Mouse (Mus musculus) T-helper 1 cell (primary cell): ENCODE measurements around the gene Uqcrq.

Experiments used
- in situ Hi-C: fragments of 300-600 bp; cut with MboI, MseI; formaldehyde crosslinking; loops from one replicate; pipeline ENCODE4 v1.15.1; 2025; ENCODE audit warnings: high pct_unique_total_duplicates

Uqcrq gene

DNA sequence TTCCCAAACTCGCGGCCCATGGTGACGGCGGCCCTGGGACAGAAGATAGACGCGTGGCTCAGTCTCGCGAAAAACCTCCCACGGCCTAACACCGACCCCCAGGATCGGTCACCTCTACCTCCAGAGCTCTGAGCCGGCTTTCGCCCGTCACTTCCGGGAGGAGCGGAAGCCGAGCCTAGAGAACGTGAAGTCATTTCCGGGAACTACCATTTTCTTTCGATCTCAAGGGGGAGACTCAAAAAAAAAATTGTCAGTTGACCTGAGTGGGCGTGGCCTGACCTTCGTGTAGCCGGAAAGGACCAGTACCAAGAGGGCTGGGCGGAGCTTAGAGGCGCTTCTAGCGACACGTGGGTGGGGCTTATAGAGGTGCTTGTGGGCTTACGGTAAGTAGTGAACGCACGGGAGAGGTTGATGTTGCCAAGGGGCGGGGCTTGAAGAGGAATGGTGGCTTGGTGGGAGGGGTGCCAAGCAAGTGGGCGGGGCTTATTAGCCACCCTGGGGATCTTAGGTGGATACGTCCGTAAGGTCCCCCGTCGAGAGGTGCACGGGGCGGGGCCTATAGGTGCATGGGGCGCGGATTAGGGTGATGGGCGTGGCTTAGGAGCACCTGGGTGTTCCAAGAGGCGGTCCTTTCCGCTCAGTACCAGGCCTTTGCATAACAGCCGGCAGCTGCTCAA lies at the start of gene Uqcrq, which contains the start of gene Gdf9:
Uqcrq (minus strand) TSS at position 162 of the 677 bp plus-strand sequence.
Gdf9 (plus strand) TSS at position 354 of the 677 bp plus-strand sequence.
- in situ Hi-C loops = no loop called here

DNA sequence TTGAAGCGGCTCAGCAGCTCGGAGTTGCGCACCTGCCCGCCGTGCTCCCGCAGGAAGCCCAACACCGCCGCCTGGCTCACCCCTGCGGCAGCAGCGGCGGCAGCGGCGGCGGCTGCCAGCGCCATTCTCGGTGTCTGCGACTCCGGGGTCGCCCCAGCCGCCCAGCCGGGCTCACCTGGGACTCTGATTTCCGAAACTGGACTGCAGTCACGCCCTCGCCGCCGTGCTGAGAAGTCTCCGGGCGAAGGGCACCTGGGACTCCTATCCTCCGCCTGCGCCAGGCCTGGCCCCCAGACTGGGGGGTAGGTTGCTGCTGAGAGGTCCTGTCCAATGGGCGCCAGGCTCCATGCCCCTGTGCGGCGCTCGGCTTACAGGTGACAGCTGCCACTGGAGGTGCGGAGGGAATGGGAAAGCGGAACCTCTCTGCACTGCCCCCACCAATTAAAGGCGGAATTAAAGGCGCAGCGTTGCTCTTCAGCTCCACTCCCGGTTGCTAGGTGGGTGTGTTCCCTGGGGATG lies 49.2 kb upstream of the Uqcrq start, which contains the start of the genes Gm9945 and Sowaha:
Gm9945 (plus strand) TSS at position 384 of the 519 bp plus-strand sequence.
Sowaha (minus strand) TSS at position 492 of the 519 bp plus-strand sequence.
- in situ Hi-C loops = no loop called here

DNA sequence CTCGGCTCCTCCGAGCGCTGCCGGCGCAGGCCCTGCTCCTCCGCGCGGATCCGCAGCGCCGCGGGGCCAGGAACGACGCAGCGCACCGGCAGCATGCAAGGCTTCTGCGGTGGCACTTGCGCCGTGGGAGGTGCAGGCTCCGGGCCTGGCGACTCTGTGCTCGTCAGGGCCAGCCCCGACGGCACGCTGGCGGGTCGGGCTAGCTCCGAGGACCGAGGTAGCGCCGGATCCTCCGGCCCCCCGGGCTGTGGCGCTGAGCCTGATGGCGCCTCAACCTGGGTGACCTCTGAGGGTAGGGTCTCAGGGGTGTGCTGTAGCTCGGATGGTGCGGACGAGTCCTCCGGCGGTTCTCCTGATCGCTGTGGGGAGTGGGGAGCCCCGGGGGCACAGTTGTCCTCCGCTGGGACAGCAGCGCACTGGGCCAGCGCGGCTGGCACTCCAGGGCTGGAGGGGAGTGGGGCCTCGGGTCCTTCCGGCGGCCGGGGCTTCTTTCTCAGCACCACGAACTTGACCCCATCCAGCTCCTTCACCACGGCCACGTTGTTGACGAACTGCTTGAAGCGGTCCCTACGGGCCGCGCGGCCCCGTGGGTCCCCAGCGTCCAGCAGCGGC lies 48.6 kb upstream of the Uqcrq start:
- in situ Hi-C loops = no loop called here

DNA sequence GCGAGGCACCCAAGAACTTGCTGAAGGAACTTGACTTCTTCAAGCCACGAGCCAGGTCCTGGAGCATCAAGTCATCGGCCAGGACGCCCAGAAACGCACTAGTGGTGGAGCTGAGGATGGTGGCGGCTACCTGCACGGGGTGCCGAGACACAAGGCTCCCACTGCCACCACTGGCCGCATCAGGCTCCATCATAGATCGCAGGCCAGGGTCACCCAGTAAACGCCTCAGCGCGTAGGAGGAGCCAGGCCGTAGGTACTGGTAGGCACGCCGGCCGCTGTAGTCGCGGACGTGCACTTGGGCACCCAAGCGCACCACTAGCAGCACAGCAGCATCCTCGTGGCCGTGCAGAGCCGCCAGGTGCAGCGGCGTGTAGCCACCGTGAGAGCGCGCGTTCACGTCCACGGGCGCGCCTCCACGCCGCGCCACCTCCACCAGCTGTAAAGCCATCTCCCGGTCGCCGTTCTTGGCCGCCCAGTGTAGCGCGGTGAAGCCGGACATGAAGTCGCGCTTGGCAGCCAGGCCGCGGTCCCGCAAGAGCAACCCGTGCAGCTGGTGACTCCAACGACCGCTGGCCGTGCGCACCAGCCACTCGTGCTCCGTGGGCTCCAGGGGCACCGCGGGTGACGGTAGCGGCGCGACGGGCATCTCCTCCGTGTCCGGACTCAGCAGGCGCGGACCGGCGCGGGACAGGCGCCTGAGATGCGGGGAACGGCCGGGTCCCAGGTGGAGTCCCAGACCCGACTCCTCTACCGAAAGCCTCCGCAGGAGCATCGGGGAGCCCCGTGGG lies 47.9 kb upstream of the Uqcrq start:
- in situ Hi-C loops = no loop called here

DNA sequence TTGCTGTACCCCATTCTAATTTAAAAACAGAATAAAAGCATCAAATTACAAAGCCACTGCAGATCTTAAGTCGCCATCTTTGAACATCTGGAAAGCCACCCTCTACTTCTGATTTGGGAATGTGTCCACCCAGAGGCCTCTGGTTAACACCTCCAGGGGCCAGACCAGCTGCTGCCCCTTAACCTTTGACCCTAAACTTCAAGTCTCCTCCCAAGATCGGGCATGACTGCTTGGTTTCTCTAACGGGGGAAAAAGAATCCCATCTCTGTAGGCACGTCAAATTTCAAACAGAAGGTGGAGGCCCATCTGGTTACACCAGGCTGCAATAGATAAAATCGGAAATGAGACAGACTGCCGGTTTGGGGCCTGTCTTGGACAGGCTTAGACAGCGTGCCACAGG lies 47.2 kb upstream of the Uqcrq start:
- in situ Hi-C loops = no loop called here

DNA sequence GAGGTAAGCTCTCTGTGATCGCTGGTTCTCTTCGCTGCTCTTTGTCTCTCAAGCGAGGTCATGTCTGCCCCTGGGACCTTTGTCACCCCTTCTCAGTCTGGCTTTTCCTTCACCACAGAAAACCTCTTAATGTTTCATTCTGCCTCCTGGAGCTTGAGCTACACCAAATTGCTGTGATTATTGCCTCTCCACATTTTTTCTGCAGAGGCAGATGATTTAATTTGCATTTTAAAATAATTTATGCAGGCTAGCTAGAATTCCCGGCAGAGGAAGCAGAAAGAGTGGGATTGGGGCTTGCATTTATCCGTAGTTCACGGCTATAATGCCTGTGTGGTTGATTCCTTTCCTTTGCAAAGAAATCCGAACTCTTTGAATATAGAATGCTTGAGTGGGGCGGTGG lies 45.0 kb upstream of the Uqcrq start:
- in situ Hi-C loops = no loop called here

DNA sequence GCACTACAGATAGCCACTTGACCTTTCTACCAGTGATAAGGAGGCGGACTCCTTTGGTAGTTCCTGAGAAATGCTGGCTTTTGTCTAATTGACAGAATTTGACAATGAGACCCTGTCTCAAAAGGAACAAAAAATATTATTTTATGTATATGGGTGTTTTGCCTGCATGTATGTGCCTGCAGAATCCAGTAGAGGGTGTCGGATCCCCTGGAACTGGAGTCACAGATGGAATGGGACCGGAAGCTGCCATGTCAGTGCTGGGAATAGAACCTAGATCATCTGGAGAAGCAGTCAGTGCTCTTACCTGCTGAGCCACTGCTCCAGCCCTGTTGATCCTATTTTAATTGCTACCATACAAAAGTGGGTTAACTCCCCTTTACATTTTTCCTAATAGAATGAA lies 42.1 kb upstream of the Uqcrq start:
- in situ Hi-C loops = no loop called here

DNA sequence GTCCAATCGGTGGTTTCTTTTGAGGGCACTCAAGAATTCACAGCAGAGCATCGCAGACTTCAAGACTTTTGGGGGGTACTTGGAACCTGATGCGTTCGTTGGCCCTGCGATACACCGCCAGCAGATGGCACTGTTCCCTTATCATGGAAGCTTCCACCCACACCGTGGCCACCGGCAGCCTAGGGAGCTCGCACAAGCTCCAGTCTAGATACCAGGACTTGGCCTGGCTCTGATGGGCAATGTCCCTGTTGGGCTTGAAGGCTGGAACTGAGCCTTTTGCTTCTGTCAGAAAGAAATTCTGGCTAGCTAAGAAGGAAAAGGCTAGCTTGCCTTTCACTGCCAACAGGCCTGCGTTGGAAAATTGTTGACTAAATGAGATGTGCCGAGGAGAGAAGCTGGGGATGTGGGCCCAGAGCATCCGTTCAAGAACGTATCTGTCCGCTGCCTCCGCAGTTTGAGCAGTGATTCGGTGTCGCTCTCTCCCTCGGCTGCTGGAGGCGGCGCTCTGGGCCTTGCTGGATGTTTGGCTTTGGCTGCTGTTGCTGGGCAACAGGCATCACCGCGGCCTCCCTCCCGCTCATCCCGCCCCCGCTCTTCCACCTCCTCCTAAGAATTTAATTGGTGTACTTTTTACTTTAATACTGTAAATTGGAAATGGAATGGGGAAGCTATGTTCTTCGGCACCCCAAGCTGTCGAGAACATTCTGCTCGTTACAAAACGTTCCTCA lies 39.5 kb upstream of the Uqcrq start, which contains the start of gene Gm9837:
Gm9837 (minus strand) TSS at position 512 of the 728 bp plus-strand sequence.
- in situ Hi-C loops = loop anchor here (5.0 kb wide), 1 partner anchor 267 kb away; no protein-coding TSS in a partner anchor

DNA sequence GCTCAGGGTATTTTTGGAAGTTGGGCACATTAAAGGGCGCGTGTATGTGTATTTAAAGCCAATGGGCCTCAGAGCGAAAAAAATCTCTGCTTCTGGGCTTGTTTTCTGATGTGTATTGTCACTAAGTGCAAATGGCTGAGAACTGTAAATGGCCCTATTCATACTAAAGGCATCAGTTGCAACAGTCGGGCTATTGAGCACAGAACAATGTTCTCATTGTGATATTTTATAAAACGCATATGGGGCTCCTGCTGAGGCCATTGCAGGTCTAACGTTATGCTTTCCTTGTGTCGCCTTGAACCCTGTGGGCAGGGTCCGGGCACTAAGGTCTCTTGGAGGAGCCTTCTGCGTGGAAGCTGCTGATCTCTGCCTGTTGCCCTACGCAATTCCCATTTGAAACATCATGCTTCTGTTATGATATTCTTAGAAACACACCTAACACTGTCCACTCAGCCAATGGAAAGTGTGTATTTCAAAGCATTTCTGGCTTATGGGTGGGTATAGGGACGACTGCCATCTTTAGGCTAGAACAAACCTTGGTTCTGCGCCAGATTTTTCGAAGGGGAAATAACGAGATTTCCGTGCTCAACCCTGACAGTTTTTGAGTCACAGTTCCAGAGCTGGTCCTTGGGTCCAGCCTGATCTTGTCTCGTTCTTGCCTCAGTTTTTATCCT lies 38.8 kb upstream of the Uqcrq start:
- in situ Hi-C loops = loop anchor here (5.0 kb wide), 1 partner anchor 268 kb away; no protein-coding TSS in a partner anchor

DNA sequence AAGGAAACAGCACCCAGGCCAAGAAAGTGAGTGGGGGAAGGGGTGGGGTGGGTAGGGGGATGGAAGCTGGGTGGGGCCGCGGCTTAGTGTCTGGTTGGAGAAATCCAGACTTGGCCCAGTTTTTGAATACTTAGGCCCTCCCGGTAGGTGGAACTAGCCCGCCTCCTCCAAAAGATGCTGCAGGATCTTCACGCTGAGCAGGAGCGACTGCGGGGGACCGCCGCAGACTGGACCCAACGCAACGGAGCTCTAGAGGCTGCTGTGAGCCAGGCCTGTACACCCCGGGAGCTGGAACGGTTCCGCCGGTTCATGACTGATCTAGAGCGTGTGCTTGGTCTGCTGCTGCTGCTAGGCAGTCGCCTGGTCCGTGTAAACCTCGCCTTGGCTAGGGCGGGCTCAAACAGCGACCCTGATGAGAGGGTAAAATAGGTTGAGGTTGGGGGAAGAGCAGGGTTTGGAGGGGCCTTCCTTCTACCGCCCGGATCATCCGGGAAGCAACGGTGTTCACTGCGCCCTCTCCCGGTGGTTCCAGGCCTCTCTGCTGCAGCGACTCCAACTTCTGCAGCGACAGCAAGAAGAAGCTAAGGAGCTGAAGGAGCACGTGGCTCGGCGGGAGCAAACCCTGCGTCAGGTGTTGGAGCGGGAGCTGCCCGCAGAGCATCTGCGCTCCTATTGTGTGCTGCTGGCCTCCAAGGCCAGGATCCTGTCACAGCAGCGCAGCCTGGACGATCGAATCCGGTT lies 35.8 kb upstream of the Uqcrq start:
- in situ Hi-C loops = loop anchor here (5.0 kb wide), 1 partner anchor 271 kb away; no protein-coding TSS in a partner anchor

DNA sequence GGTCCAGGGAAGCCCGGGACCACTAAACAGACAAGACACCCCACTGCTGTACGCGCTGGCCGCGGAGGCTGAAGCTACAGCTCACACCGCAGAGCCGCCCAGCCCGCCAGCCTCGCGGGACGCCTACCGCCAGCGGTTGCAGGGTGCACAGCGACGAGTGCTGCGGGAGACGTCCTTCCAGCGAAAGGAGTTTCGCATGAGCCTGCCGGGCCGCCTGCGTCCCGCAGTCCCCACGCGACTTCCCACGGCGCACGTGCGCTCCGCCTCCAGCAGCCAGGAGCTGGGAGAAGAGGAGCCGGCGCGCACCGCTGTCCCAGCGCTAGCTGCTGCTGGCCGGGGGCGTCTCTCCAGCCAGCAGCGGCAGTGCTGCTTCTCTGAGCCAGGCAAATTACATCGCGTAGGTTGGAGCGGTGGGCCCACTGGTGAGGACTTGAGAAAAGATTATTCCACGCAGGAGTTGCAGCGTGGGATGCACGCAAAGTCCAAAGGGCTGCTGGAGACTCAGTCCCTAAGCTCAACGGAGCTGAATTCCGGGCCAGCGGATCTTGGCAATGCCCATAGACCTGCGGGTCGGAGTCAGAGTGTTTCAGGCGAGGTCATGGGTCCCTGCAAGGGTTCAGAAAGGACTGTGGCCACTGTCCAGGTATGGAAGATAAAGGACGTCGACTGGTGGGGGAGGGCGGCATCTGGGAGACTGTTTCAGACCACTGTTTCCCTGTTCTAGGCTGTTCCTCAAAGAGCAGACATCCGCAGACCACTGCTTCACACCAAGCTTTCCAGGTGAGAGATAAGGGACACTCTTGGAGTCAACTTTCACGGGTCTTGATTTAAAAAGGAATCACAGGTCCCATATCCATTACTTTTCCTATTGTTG lies 33.2 kb upstream of the Uqcrq start:
- in situ Hi-C loops = no loop called here

DNA sequence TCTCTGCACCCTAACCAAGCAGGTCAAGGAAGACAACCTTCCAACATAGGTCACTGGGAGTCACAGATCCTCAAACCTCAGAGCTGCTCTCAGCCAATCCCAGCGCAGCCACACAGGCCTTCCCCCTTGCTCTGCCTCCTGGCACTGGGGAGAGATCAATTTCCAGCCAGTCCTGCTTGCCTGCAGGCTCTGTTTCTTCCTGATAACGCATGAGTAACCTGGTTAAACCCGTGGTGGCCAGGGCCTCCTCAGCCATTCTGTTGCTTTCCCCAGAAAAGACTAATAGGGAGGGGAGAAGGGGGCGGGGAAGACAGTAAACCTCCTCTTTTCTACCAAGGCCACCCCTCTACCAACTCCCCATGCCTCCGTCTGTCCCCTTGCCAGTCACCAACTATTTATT lies 31.1 kb upstream of the Uqcrq start:
- in situ Hi-C loops = no loop called here

DNA sequence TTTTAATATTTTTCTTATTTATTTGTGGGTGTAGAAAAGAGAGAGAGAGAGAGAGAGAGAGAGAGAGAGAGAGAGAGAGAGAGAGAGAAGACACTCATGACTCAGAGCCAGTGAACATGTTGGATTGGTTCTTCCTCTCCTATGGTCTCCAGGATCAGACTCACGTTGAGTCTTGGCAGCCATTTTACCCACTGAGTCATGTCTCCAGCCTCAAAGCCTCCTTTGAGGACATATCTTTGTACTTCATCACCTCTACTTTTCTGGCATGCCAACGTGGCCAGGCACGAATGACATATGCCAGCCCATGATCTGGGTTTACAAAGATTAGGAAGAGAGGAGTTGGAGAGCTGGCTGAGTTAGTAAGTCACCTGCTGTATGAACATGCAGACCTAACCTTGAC lies 29.6 kb upstream of the Uqcrq start:
- in situ Hi-C loops = no loop called here

DNA sequence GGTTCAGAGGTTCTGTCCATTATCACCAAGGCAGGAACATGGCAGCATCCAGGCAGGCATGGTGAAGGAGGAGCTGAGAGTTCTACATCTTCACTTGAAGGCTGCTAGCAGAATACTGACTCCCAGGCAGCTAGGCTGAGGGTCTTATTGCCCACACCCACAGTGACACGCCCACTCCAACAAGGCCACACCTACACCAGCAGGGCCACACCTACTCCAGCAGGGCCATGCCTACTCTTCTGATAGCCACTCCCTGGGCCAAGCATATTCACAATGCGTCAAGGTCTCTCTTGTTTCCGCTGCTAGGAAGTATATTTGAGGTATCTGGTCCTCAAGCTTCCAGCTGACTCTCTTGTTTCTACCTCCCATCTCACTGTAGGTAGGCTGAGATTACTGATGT lies 28.4 kb upstream of the Uqcrq start:
- in situ Hi-C loops = no loop called here

DNA sequence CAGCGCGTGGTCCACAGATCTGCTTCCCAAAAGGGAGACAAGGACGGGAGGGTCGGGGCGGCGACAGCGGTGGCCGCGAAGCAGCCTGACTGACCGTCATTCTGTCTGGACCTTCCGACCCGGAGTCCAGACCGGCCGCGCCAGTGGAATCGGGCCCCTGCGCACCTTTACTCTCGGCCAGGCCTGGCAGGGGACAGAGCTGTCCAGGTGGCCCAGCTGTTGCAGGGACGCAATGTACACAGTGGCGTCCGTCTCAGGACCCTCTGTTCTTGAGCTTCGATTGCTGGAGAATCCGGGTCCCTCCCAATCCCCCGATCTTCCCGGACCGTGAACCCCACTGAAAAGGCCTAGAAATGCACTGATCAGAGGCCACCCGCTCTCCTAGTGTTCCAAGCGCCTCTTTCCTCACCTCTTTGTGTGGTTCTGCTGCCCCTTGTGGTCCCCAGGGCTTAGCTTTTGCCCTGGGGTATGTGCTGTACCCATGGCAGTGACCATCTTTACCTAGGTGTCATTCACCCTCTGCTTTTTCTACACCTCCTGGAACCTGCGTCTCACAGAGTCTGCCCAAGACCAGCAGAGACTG lies 26.8 kb upstream of the Uqcrq start:
- in situ Hi-C loops = no loop called here

DNA sequence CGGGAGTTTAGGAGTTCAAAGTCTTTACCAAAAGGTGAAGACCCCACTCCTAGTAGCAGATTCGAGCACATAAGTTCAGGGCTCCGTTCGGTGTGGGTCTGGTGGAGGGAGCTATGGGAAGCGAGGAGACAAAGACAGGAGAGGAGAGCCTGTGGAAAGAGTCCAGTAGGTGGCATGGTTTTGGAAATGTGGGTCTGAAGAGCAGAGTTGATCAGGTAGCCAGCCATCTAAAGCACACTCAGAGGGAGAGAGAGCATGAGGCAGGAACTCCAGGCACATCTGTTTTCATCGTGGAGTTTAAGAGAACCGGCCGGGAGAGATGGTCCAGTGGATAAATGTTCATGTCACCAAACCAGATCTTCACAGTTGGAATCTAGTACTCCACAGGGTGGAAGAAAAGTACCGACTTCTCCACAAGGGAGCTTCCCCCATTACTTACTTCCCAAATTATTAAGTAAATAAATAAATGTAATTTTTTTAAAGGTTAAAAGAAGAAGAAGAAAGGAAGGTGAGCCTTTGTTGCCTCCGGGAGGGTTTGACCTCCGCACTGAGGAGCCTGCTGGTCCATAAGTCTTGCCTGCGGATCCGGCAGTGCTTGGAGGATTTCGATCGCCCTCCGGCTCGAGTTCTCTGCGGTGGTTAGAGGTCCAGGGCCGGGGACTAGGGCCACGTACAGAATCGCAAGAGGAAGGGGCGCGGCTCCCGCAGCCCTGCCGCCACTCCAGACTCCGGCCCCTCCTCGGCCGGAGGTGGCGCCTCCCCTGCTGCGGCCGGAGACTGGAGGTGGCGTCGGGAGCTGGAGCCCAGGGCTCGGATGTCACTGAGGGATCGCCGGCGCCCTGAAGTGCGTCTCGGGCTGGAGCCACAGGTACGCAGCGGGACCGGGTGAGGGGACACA lies 26.1 kb upstream of the Uqcrq start, which contains the start of the genes Gm10447 and Shroom1:
Gm10447 (minus strand) TSS at position 637 of the 898 bp plus-strand sequence.
Shroom1 (plus strand) TSS at position 732 of the 898 bp plus-strand sequence.
- in situ Hi-C loops = no loop called here

DNA sequence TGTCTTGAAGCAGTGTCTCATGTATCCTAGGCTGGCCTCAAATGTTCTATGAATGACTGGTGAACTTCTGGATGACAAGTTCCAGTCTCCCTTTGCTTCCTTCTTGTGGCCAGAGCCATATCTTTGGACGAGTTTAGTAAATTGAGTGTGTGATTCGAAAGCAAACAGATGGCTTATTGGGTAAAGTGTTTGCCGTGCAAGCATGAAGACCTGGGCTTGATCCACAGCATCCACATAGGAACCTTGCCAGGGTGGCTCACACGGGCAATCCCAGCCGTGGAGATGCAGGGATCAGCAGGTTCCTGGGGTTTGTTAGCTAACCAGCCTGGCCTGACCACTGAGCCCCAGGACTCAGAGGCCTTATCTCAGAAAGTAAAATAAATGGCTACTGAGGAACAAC lies 22.4 kb upstream of the Uqcrq start:
- in situ Hi-C loops = no loop called here
